Mouse (Mus musculus) forebrain, embryonic 14.5 days (tissue): ENCODE measurements around the gene Fis1. TPM values are rescaled to one million over a fixed set of nuclear protein-coding genes. Genes with fewer than 3 reads are reported as not detected.
A peak's percentile ranks its signal among the peaks of the same experiment; 100 is the strongest.

ENCODE experiments used
- ATAC-seq: fragments of 200-750 bp; cut with Nextera tagmentation; 2 replicates; pipeline ENCODE4 v1.8.0; 2017; ENCODE audit warnings: mild to moderate bottlenecking, moderate library complexity
- DNase-seq: peaks from one replicate; pipeline ENCODE4 v3.0.0-alpha.2; 2015; ENCODE audit warnings: low spot score
- H3K27ac ChIP-seq: fragments of 300-500 bp; sonication (generic); 2 replicates; pipeline ENCODE4 v1.5.1; 2014; ENCODE audit warnings: low read depth, mild to moderate bottlenecking, control low read depth, low read length, moderate library complexity
- H3K27me3 ChIP-seq: fragments of 300-500 bp; sonication (generic); replicated peaks from 2 replicates; pipeline ENCODE4 v1.6.1; 2014; ENCODE audit warnings: low read length, control low read depth, mixed read lengths; ENCODE audit not compliant: control insufficient read depth, insufficient read depth
- H3K36me3 ChIP-seq: fragments of 300-500 bp; sonication (generic); 2 replicates; pipeline ENCODE4 v1.6.1; 2014; ENCODE audit warnings: low read length, control low read depth; ENCODE audit not compliant: control insufficient read depth, insufficient read depth
- H3K4me1 ChIP-seq: fragments of 300-500 bp; sonication (generic); 2 replicates; pipeline ENCODE4 v1.6.1; 2014; ENCODE audit warnings: antibody characterized with exemption, low read length, control low read depth; ENCODE audit not compliant: control insufficient read depth, insufficient read depth
- H3K4me2 ChIP-seq: fragments of 300-500 bp; sonication (generic); 2 replicates; pipeline ENCODE4 v1.6.1; 2014; ENCODE audit warnings: mild to moderate bottlenecking, control low read depth, low read length
- H3K4me3 ChIP-seq: fragments of 300-500 bp; sonication (generic); 2 replicates; pipeline ENCODE4 v1.5.1; 2014; ENCODE audit warnings: low read depth, low read length, control low read depth
- H3K9ac ChIP-seq: fragments of 300-500 bp; sonication (generic); 2 replicates; pipeline ENCODE4 v1.6.1; 2014; ENCODE audit warnings: mild to moderate bottlenecking, low read length, control low read depth, moderate library complexity
- H3K9me3 ChIP-seq: fragments of 300-500 bp; sonication (generic); replicated peaks from 2 replicates; pipeline ENCODE4 v1.6.1; 2016; ENCODE audit warnings: low read length, control low read depth, mixed read lengths; ENCODE audit not compliant: control insufficient read depth
- WGBS: fragments of 180-500 bp; shearing (Covaris S2); extraction: QIAGEN DNeasy Blood & Tissue Kit; methylation state at CpG from one replicate; pipeline ENCODE4 v1.1.7; 2014; 5-methylcytosine and 5-hydroxymethylcytosine counted together
- polyA plus RNA-seq: library from polyadenylated mRNA; unstranded; fragments of >200 nt; fragmentation: Nextera tagmentation; extraction: Ambion mirVana; gene quantifications from 2 replicates; pipeline ENCODE4 v1.2.1, GENCODE M21; 2014

Fis1 gene
- polyA plus RNA-seq, 1 experiment from 2014 or later = 495 TPM

GRCm38 (mm10) chr5:136987138-136987933 lies 34.3 kb downstream of the Fis1 start:
- Histone ChIP-seq H3K9me3 (no peaks in the 10 kb centered on the region), H3K4me3 (peak overlapping the region; percentile 87), H3K27me3 (no peaks in the 10 kb centered on the region), H3K4me2 (peak overlapping the region; percentile 93), H3K27ac (peak overlapping the region; percentile 94), H3K9ac (peak overlapping the region; percentile 98), H3K36me3 (peaks cover 45% of the 10 kb centered on the region), H3K4me1 (peaks cover 8% of the 10 kb centered on the region)
- peak; percentile 73 for DNase-seq
- peak; percentile 64 for ATAC-seq
- WGBS = under 1% methylated on average over 64 of the region's 67 CpGs

GRCm38 (mm10) chr5:136987934-136988271 lies 34.8 kb downstream of the Fis1 start, which contains the start of gene Znhit1:
Gene Znhit1 (minus strand): TSS chr5:136988021.
- Histone ChIP-seq H3K4me3 (peak within 1 kb of the TSS; percentile 87), H3K9ac (peak within 1 kb of the TSS; percentile 98), H3K4me1 (peaks cover 8% of the 10 kb centered on the region), H3K36me3 (peaks cover 50% of the 10 kb centered on the region), H3K27ac (peak within 1 kb of the TSS; percentile 94), H3K27me3 (no peaks in the 10 kb centered on the region), H3K4me2 (peak within 1 kb of the TSS; percentile 93), H3K9me3 (no peaks in the 10 kb centered on the region)
- ATAC-seq = no peak
- 7% methylated on average over 12 of the region's 12 CpGs for WGBS
- peak; percentile 32 for DNase-seq

- H3K4me3 ChIP-seq = peak overlapping the region; percentile 87
- peak overlapping the region; percentile 98 for H3K9ac ChIP-seq
- no peaks in the 10 kb centered on the region for H3K9me3 ChIP-seq
- H3K4me2 ChIP-seq = peak overlapping the region; percentile 93
- no peak overlapping the region for H3K27ac ChIP-seq
- DNase-seq = peak; percentile 33
- H3K36me3 ChIP-seq = peaks cover 54% of the 10 kb centered on the region
- ATAC-seq = no peak
- peaks cover 8% of the 10 kb centered on the region for H3K4me1 ChIP-seq
- WGBS = 74% methylated on average over 4 of the region's 7 CpGs
- no peaks in the 10 kb centered on the region for H3K27me3 ChIP-seq
These were observed 35.3 kb downstream of the Fis1 start for GRCm38 (mm10) chr5:136988420-136988819.

GRCm38 (mm10) chr5:136989801-136990200 lies 36.7 kb downstream of the Fis1 start:
- H3K27ac ChIP-seq = no peak overlapping the region
- H3K4me1 ChIP-seq = peaks cover 8% of the 10 kb centered on the region
- 84% methylated on average over 6 of the region's 6 CpGs for WGBS
- peaks cover 60% of the 10 kb centered on the region for H3K36me3 ChIP-seq
- no peak overlapping the region for H3K9ac ChIP-seq
- H3K4me2 ChIP-seq = no peak overlapping the region
- no peaks in the 10 kb centered on the region for H3K9me3 ChIP-seq
- ATAC-seq = no peak
- no peak for DNase-seq
- no peak overlapping the region for H3K4me3 ChIP-seq
- H3K27me3 ChIP-seq = no peaks in the 10 kb centered on the region

- WGBS = 78% methylated on average over 4 of the region's 5 CpGs
- ATAC-seq = no peak
These were observed 46.4 kb downstream of the Fis1 start for GRCm38 (mm10) chr5:136999449-136999848.

GRCm38 (mm10) chr5:137000612-137001011 lies 47.5 kb downstream of the Fis1 start:
- H3K9me3 ChIP-seq = no peaks in the 10 kb centered on the region
- H3K4me3 ChIP-seq = no peak overlapping the region
- H3K27me3 ChIP-seq = no peaks in the 10 kb centered on the region
- 88% methylated on average over 2 of the region's 2 CpGs for WGBS
- H3K36me3 ChIP-seq = peaks cover 12% of the 10 kb centered on the region
- H3K4me2 ChIP-seq = no peak overlapping the region
- no peak overlapping the region for H3K27ac ChIP-seq
- no peak for ATAC-seq
- H3K9ac ChIP-seq = no peak overlapping the region
- H3K4me1 ChIP-seq = no peaks in the 10 kb centered on the region
- DNase-seq = no peak

More at GRCm38 (mm10) chr5:136999449-136999848, 46.4 kb downstream of the Fis1 start:
- no peaks in the 10 kb centered on the region for H3K9me3 ChIP-seq
- no peaks in the 10 kb centered on the region for H3K27me3 ChIP-seq
- H3K4me1 ChIP-seq = no peaks in the 10 kb centered on the region
- no peak overlapping the region for H3K9ac ChIP-seq
- no peak overlapping the region for H3K27ac ChIP-seq
- H3K4me2 ChIP-seq = no peak overlapping the region
- no peak for DNase-seq
- no peak overlapping the region for H3K4me3 ChIP-seq
- peaks cover 24% of the 10 kb centered on the region for H3K36me3 ChIP-seq

- Histone ChIP-seq H3K27ac (no peak overlapping the region), H3K9me3 (no peaks in the 10 kb centered on the region), H3K4me3 (no peak overlapping the region), H3K9ac (no peak overlapping the region), H3K4me2 (no peak overlapping the region), H3K4me1 (no peaks in the 10 kb centered on the region), H3K27me3 (no peaks in the 10 kb centered on the region), H3K36me3 (no peaks in the 10 kb centered on the region)
- WGBS = 64% methylated on average over 8 of the region's 8 CpGs
- DNase-seq = no peak
- ATAC-seq = no peak
These were observed 54.2 kb downstream of the Fis1 start for GRCm38 (mm10) chr5:137007276-137007675.

- Histone ChIP-seq H3K36me3 (no peaks in the 10 kb centered on the region), H3K4me1 (no peaks in the 10 kb centered on the region)
- 14% methylated on average over 3 of the region's 3 CpGs for WGBS
These were observed 56.9 kb downstream of the Fis1 start for GRCm38 (mm10) chr5:137009988-137010387.

GRCm38 (mm10) chr5:137012401-137012950 lies 59.4 kb downstream of the Fis1 start:
- H3K9ac ChIP-seq = no peak overlapping the region
- no peaks in the 10 kb centered on the region for H3K4me1 ChIP-seq
- no peaks in the 10 kb centered on the region for H3K9me3 ChIP-seq
- DNase-seq = no peak
- no peak overlapping the region for H3K27ac ChIP-seq
- ATAC-seq = no peak
- H3K4me2 ChIP-seq = no peak overlapping the region
- no peak overlapping the region for H3K4me3 ChIP-seq
- H3K27me3 ChIP-seq = no peaks in the 10 kb centered on the region
- no peaks in the 10 kb centered on the region for H3K36me3 ChIP-seq
- WGBS = 77% methylated on average over 15 of the region's 15 CpGs

More at GRCm38 (mm10) chr5:137009988-137010387, 56.9 kb downstream of the Fis1 start:
- no peaks in the 10 kb centered on the region for H3K27me3 ChIP-seq
- ATAC-seq (no peak), DNase-seq (peak; percentile 68)
- H3K27ac ChIP-seq = no peak overlapping the region
- no peak overlapping the region for H3K4me3 ChIP-seq
- H3K9ac ChIP-seq = no peak overlapping the region
- no peaks in the 10 kb centered on the region for H3K9me3 ChIP-seq
- no peak overlapping the region for H3K4me2 ChIP-seq
